Mouse (Mus musculus): ENCODE measurements at regions not wholly inside any gene's neighbourhood (a gene's known extent, or its start where the extent isn't known, plus 50 kb on each side); places are given as distances from the start of the nearest gene placed in this dataset.
"Not testable (repeated sequence)": the region's sequence is repeated elsewhere in the genome, so short reads cannot be mapped to it uniquely, and the experiment has no call there.

DNA sequence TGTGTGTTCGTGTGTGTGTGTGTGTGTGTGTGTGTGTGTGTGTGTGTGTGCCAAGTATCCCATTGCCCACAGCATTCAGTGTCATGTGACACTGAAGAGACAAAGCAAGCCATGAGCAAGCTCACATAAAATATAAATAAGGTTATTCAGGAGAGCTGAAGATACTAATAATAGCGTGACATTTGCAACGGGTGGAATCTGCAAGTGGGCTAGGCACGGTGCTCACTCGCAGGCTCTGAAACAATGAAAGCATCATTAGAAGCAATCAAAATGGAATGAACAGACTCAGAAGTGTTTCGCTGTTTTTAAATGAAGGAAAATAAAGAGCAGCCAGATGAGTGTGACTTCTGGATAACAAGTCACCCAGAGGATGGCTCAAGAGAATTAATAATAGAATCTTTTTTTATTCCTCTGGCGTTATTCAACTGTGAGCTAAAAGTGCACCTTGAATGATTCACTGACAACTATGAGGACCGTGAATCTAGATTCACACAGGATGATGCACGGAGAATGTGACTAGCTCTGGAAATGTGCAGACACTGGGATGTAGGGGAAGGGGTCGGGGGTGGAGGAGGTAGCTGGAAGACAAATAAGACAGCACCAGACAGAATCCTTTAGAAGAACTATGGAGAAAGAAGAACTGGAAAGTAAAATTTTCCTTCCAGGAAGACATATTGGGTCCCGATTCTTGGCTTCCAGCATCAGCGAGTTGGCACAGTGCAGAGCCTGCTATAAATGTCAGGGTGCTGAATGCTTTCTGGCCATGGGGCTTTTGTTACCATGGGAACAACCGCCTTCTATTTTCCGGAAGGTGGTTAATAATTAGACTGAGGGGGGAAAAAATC is 55.3 kb downstream of the Actbl2 start:
- DNase-seq = peak; percentile 23 to 32

DNA sequence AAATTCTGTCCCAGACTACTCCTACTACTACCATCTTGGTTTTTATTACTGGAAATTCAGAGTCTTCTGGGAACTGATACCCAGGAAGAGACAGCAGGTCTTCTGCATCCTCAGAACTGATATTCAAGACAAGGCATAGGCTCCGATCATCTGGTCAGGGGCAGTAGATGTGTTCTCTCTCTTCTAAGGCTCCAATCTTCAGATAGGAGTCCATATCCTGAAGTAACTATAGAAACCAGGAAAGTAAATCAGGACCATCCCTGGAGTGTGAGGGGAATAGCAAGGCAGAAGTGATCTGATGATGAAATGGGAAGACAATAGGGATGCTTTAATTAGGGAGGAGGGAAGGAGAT is 55.9 kb downstream of the Actbl2 start:
- no peak for DNase-seq

DNA sequence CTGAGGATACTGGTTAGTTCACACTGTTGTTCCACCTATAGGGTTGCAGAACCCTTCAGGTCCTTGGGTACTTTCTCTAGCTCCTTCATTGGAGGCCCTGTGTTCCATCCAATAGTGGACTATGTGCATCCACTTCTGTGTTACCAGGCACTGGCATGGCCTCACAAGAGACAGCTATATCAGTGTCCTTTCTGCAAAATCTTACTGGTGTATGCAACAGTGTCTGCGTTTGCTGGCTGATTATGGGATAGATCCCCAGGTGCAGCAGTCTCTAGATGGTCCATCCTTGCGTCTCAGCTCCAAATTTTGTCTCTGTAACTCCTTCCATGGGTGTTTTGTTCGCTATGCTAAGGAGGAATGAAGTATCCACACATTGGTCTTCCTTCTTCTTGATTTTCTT is 58.7 kb downstream of the Actbl2 start:
- DNase-seq = not testable (repeated sequence)

DNA sequence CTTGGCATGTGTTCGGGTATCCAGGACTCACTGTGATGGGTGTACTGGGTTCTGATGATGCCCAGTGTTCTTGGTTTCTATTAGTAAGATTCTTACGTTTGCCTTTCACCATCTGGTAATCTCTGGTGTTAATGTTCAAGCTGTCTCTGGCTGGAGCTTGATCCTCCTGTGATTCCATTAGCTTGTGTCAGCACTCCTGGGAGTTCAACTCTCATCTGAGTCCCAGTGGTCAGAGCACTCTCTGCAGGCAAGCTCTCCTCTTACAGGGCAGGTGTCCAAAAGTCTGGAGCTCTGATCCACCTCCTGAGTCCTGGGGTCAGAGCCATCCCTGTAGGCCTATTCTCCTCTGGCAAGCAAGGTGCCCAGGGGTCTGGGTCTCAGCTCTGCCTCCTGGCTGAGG is 63.1 kb downstream of the Actbl2 start:
- DNase-seq = not testable (repeated sequence)

DNA sequence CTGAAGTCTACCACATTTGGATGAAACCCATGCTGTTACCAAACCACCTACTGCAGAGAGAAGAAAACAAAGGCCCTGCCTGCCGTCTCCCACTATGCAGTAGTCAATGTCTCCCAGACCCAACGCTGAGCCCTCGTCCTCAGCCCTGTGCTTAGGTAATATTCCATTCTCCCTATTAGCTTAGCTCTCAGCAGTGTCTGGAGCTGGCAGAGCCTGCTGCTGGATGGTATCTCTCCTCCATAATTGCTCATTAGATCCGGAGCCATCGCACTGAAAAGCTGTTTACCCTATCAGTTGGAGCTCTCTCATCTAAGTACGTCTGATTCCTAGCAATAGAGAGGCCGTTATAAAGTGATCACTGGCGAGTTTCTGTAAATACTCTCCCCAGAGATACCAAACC is 68.4 kb downstream of the Actbl2 start:
- no peak for DNase-seq

DNA sequence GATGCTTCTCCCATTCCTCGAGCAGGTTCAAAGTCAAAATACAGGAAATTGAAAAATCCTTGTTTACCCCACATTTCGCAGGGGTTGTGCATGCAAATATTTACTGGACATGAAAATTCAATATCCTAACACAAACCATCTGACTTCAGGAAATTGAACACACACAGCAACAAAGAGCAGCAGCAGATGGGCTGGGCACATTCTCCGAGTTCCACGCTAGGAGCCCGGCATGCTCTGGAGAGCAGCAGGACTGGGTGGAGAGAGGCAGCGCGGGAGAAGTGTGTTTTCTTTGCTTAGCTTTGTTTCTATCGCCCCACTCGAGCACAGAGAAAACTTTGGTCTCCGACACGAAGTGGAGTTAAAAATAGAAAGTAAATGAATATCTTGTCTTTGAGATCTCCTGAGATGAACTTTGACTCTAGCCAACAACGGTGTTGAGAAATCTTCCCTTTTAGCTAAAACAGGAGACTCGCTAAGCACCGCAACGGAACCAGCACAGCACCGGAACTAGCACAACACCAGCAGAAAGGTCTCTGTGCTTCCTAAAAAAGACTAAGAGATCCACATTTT is 71.4 kb downstream of the Actbl2 start:
- no peak for DNase-seq

DNA sequence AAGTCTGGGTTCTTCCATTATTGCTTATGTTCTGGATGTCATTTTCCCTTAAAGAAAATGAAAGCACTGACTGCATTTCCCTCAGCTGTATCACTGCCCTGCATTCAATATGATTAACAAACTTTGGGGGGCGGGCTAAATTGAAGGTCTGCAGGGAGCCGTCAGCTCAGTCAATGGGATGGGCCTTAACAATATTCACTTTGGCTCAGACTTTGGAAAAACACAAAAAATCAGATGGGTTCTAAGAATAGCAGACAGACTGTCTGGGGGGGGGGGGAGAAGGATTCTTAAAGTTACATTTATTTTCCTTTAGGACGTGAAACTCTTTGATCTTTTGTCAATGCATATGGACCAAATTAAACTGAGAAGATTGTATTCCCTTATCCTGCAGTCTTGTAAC is 78.2 kb downstream of the Actbl2 start:
- DNase-seq = no peak

DNA sequence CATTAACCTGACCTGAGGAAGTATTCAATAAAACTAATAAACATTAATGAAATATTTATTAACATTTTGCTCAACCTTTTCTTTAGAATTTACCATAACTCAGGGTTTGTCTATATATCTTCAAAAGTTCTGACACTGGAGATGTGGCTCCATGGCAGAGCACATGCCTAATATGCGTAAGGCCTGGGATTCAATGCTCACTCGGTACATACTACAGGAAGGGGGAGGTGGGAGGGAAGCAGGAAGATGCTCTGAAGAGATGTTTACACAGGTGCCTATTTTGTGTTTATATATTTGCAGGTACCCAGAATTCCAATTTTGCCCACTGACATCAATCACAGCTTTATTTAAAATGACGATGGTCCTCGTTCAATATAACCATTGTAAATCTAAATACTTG is 79.0 kb downstream of the Actbl2 start:
- DNase-seq = no peak

DNA sequence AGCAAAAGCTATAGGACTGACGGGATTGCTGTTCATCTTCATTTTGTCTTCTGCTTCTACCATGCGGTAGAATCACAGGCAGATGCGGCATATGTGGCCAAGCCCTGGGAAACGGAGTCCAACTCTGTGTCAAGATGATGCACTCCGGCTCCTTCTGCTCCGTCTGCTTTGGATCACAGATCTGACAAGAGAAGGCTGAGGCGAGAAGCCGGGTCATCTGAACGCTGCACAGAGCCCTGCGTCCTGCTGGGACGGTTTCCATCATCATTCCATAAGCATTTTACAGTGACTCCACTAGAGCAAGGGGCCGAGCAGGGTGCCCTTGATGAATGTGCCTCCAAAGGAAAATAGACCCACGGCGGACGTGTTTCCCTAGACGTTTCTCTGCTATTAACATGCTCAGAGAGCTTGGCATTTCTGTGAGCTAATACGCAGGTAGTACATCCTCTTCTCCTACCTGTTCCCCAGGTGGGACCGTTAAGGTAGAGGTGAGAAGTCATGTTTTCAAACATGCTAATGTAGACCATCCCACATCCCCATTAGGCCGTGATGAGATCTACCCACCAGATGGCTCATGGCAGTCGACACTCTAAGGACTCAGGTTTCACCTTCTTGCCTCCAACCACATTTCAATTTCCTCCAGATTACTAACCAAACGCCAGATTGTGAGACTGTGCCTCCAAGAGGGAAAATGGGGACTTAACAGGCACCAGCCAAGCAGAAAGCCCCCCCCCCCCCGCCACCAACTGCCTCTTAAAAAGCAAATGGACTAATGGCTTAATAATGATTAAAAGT is 79.6 kb downstream of the Actbl2 start:
- no peak for DNase-seq

DNA sequence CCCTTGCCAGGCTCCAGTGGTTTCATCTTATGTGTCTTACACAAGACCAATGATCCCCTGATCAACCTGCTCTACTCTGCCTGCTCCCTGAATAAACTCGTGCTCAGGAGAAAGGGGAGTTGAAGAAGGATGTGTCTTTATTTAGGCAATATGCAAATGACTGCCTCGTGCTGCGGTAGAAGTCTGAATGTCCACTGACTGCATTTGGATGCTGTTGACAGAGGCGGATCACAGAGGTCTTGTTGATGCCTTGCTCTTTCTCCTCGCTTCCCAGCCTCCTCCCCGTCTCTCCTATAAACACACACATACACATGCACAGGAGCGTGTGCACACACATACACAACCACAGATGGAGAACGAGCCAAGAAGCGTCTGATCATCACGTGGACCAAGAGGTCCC is 90.2 kb downstream of the Actbl2 start:
- no peak for DNase-seq

DNA sequence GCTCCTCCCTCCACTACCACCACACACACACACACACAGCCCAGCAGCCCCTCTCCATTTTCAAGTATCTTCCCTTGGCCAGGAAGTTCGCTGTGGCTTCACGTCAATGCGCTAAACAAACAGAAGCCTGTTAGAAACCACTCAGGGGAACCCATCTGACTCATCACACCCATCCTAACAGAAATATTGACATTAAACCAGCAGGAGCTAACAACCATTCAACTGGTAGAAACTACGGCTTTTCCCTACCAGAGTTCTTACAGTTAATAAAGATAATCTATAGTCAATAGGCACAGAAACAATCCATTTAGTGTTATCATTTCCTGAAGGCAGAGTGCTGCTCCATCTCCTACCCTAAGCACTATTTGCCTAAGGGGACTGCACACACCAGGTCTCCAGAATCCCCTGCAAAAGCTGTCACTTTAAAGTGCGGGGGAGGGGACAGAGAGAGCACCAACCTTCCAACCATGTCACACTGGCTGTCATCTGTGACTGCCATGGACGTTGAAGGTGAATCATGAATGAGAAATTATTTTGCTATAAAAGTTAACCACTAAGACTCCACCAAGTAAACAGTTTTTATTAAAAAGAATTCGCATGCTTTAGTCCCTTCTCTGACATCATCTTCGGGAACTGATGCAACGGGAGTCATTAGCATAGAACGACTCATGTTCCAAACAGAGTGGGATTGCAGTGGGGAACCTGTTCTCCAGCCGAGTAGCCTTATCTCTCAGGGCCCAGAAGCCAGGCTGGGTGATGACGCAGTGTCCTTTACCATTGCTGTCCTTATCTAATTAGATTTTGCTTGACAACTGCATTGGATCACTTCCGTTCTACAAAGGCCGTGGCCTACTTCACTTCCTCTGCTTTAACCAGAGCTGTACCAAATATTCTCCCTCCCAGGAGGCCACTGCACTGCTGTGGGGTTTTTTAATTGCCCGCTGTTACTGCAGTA is 91.0 kb downstream of the Actbl2 start:
- DNase-seq = peak; percentile 3 to 10

DNA sequence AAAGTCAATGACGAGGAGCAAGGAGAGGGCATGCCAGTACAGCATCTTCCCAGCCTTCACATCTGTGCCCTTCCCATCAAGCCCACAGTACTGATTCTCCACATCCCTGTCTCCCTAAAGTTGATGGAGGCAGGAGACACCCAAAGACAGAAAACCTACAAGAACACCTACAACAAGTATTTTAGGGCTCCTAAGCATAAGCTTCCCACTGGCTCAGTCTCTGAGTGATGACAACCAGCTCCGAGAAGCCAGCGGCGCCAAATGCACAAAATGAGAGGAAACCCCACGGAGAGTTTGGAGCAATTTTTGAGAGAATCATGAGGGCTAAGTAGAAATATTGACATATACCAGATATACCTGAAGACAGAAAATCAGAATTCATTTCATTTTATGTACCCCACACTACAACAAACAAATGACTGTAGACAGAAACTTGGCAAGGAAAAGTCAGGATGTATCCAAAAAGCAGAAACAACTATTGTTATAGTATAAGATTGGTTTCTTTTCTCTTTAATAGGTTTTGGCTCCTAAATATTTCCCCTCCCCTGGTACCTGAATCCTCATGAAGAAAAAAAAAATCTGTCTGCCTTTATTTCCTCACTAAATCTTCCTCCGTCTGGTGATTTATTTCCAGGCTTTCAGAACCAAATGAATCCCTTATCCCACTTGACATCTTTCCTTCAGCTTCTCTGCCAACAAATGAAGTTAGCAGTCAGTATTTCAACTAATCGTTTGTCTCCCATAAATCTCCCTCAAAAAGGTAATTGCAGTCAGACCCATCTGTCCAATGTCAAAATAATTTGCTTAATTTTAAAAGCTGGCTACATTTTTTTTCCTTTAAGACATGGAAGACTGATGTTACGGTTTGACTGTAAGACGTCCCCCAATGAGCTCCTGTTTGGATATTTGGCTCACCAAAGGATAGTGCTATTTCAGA is 102.0 kb downstream of the Actbl2 start:
- DNase-seq = no peak

DNA sequence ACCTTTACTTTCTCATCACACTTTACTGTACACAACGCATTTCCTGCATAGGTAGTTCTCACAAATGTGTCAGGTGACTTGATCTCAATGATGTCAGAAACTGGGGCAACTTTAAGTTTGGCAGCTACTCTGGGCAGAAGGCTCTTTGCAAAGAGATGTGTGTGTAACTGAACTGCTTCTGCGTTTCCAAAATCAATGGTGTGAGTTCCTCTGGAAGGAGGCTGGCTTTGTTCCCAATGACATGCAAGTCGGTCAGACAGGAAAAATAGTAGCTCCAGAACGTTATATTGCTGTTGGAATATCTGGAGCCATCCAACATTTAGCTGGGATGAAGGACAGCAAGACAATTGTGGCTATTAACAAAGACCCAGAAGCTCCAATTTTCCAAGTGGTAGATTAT is 106.6 kb downstream of the Actbl2 start:
- no peak for DNase-seq

DNA sequence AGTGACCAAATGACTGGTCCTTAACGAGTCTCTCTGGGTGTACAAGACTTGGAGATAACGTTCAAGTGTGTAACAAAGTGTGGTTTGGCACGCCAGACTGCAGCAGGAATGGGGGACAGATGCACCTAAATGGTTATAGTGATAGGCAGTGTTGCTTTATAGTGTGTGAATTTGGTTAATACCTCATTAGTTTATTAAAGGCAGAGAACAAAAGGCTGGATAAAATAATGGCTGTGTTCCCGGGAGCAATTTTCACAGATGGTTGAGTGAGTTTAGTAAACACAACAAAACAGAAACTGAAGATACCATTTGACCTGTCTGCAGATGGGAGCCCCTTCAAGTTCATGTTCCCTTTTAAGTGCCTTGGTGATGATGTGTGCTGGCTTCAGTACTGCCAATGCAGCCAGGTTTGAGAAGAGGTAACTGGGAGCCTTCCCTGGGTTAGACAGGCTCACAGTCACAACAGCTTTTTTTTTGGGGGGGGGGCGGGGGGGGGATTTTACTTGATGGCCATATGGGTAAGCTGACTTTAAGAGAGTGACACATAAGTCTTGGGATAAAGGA is 108.4 kb downstream of the Actbl2 start:
- no peak for DNase-seq

DNA sequence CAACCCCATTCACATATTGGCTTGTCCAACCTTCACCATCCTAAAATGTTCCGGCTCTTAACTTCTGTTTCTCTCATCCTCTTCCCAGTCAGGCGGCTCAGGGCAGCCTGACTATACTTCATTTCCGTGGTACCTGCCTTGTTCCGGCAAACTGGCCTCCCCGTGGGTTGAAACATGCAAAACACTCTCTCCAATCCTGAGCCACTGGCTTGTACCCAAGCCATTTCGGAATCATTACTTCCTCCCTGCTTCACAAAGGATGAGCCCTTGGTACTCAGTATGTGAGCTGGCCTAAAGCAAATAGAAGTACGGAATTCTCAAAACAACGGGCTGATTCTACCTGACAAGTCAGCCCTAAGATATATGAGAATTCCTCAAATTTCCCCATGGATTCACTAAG is 112.1 kb downstream of the Actbl2 start:
- no peak for DNase-seq

DNA sequence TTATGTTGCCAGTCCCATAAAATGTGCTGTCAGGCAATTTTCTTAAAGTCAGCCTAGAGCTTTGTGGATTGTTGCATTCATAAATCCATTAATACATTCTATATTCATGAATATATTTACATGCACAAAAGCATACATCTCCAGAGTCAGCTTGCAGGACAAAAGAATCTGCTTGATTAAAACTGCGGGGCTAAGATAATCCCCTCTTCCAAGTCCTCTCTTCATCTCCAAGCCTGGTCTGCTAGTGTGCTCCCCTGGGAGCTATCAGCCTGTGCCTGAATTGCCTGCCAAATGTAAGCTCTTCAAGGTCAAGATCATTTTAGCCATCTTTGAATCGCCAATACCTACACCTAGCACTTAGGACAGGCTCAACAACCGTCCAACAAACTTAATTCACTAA is 112.8 kb downstream of the Actbl2 start:
- no peak for DNase-seq

DNA sequence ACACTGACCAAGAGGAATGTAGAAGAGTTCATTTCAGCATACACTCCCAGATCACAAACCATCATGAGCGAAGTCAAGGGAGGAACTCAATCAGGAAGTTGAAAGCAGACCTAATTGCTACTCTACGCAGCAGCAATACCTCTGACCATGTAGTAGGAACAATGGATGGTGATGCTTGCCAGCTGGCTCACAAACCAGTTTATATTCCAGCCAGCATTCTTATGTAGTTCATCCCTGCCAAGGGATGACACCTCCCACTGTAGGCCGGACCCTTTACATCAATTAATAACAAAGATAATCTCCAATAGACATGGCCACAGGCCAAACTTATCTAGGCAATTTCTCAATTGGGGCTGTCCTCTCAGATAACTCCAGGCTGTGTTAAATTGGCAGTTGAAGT is 115.1 kb downstream of the Actbl2 start:
- DNase-seq = no peak

DNA sequence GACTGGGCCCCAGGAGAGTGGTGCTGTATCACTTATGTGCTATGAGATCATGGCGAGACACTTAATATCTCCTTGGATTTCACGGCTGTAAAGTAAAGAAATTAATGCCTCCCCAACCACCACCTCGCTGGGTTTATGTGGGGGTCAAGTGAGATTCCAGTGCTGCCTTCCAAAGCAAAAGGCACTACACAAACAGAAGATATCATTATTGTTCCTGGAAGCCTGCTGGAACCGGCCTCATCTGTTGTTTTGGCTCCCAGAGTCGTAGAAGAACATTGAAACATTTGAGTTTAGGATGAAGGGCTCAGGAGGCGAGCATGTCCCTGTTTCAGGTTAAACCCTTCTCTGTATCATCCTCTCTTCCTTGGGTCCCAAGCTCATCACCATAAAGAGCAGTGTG is 116.6 kb downstream of the Gpbp1 start:
- DNase-seq = no peak

DNA sequence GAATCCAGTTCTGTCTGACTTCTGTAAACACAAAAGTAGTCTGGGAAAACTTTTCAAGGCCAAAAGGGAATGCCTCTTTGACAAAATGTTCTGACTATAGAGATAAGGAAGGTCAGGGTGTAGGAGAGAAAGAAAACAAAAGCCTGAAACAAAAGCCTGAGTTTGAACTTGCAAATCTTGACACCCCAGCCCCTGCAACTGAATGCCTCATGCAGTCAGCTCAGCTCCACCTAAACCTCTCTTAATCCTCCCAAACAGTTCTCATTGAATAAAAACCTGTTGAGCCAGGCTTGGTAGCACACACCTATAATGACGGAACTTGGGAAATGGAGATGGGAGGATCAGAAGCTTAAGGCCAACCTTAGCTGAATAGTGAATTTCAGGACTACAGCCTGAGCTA is 116.1 kb downstream of the Gpbp1 start:
- DNase-seq = no peak
